Mouse (Mus musculus) urinary bladder, adult 18-20 months (tissue): Measurements from ENCODE around the gene Dnm3.

Experiments
- DNase-seq, 2 experiments: peaks; one replicate each; pipeline ENCODE4 v3.0.0; 2022; ENCODE audit warnings: low spot score in 2 of 2, mixed read lengths in 2 of 2

Dnm3 gene

DNA sequence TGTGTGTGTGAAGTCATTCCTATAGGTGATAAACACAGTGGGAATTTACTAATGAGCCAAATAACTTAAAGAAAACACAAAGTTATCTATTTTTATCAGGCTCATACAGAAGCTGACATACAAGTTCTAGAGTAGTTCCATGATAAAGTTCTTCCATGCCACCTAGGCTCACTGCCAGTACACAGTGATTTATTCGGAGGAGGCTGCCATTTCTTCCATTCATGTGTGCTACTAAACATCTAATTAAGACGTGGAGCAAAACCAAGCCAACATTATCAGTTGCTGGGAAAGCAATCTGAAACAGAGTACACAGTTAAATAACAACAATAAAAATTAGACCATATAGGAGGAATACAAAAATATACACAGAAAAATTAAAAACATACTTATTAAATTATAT is 150.2 kb downstream of the Dnm3 start:
- no peak for DNase-seq

DNA sequence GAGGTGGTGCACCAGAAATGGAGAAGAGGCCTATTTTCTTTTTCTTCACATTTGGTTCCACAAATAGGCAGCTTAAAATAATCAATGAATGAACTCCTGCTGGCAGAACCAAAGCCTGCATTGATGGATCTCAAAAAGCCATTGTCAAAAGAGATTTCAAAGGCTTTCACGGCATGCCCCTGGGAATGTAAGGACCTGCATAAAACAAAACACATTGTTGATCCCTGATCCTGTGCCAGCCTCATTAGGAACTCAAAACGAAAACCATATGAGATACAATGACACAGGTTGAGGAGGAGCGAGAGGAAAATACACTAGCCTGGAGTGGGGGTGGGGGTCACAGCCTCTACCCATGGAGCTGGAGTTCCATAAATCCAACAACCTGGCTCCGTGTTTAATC is 153.4 kb downstream of the Dnm3 start:
- no peak for DNase-seq

DNA sequence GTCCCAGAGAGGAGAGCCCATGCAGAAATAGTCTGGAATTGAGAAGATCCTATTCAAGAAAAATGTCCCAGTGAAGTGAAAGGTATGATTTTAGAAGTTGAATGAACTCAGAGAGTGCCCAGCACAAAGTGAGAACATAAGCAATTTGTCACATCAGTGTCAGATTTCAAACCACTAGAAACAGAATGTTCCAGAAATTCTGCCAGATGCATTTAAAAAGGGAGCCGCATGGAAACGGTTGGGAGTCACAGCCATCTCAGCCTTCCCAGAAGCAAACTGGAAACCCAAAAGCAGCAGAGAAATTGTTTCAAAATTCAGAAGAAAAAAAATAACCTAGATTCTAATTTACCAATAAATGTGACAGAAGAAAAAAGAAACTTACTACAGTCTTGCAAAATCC is 154.7 kb downstream of the Dnm3 start:
- DNase-seq, result no peak

DNA sequence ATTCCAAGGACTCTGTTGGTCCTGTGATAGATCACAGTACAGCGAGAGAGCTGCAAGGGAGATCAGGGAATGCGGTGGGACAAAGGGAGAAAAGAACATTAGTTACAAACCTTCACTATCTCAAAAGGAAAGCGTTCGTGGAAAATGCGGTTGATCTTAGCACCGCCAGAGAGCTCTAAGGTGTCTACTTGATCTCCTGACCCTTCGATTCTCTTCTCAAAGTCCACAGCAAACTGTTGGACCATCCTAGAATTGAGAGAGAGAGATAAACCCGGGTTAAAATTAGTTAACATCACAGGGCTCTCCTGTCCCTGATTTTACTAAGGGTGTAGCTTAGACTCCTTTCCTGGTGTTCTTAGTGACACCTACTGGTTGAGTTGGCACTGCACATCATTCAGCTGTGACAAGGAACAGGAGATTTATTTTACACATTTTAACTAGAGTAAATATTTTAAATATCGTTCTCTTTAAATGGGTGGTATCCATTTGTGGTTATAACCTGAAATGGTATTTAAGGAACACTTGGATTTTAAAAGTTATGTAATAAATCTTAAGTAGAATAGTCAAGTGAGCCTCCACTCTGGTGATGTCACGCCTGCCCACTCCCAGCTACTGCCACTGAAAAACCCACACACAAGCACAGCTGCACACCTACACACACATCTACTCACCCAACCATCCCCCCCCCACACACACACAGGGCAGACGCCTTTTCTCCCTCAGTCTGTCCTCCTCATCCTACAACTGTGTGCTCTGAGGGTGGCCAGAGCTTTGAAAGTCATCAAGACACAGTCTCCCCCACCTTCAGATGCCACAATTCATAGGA is 164.2 kb downstream of the Dnm3 start:
- no peak for DNase-seq

DNA sequence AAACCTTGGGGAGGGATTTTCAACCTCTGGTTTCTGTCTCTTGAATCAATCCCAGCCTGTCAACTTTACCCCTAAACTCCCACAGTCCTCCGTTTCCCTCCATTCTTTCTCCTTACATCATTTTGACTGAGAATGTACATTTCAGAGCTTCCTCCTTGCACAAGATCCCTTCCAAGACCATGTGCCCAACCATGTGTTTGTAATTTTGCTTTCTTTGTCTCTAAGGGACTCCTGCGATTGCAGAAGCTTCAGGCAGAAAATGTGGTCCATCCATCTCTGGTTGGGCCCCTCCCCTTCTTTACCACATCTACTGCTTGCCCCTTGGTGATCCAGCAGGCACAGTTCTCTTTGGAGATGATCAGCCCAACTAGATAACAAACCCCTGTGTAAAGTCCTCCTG is 165.2 kb downstream of the Dnm3 start:
- DNase-seq, result no peak

DNA sequence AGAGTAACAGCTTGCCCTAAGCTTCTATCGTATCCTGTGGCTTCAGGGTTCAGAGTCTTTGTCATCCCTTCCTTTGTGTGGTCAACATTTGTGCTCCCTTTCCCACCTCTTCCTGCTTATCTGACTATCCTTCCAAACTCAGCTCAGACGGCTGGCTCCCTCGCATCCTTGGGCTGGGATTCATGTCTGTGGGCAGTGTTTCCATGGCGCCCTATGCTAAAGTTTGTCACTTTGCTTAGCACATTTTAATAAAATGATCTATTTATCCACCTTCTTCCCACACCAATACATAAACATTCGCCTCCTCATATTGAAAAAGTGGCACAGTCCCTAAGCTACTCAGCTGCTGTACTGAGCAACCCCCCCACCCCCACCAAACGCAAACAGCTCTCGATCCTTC is 165.7 kb downstream of the Dnm3 start:
- DNase-seq, result no peak

DNA sequence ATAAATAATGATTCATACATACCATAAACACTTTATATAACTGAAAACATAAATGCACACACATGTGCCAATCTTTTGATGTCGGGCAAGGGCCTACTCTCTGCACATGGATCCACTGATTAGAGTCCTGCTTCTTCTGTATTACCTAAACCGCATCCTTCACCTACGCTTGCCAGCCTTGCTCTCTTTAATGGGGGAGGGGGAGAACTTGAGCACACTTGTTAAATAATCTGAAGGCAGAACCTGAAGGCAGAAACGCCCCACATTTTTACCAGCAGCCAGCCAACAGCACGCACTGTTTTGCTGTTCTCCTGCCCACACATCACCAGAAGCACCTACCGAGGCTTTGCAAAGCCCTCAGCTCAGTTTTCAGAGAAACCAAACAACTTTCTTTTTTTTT is 172.6 kb downstream of the Dnm3 start:
- DNase-seq, result no peak

DNA sequence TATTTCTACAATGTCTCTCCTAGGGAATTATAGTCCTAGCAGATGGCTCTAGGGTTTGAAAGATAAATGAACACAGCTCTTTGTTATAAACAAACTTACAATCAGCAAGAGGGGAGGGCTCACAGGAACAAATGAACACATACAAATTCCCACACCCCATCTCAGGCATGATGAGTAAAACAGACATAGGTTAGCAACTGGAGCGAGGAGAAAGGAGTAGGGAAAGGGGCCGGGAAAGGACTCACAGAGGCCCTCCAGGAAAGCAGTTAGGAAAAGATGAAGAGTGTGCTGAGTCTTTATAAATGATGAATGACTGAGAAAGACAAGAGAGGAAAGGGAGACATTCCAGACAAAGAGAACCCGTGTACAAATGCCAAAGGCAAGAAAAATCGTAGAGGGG is 175.4 kb downstream of the Dnm3 start:
- DNase-seq, result no peak

DNA sequence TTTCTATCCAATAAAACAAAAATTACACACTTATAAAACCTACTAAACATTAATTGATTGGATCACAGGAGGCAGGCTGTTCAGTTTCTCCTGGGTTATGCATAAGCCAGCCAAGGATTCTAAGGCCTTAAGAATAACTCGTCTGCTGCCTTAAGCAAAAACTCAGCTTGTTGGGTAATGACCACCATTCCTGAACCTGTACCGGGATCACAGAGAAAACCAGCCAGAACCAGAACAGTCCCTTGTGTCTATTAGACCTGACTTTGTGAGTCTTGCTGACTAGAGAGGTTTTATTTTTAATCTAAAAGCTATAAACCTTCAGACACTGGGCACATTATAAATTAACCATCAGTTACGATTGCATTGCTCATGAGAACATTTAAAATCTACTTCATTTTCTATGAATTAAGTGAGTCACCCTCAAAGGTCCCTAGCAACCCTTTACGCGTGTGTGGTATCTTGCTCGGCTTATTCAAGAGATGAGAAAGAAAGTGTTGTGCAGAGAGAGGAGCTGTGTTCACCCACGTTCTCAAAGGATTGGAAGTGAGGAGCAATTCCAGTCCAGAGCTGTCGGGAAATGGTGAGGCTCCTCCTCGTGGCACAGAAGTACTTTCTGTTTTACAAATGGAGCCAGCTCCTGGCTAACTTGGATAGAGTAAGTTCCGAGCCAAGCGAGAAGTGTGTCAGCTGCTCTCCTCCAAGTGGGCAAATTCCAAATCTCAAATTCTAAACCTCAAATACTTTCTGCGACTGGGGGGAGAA is 178.1 kb downstream of the Dnm3 start:
- DNase-seq, result peak in 1 of 2 experiments; percentile 11

DNA sequence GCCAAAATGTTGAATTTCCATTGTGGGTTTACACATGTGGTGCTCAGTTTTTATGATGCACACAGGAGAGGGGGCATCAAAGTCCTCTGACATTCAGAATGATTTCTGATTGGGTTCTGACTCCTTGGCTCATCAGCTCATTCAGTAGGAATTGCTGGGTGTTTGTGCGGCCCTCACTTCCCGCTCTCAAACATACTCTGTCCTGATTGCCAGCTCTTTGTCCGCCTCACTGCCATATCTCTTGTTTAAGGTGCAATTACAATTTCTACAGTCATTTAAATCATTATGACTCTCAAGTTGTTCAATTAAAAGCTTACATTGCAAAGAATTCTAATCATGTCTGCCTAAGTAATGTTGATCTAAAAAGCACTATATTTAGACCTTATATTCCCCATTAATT is 179.3 kb downstream of the Dnm3 start:
- DNase-seq, result no peak

DNA sequence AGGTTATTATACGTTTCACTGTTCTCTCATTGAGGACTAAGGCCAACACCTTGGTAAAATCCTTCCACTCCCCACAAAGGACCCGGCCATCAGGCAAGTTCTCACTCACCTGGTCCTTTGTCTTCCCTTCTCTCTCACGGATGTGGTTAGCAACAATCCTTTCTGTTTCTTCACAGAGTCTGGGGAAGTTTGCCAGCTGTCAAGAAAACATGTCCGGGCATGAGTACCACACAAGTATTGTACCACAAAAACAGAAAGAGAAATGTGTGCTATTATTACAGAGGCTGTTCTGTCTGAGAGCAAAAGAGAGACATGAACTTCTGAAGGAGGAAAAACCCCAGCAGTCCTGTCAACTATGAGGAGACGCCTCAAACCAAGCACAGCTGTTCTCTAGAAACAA is 182.4 kb downstream of the Dnm3 start:
- DNase-seq, result peak; percentile 19 to 50

DNA sequence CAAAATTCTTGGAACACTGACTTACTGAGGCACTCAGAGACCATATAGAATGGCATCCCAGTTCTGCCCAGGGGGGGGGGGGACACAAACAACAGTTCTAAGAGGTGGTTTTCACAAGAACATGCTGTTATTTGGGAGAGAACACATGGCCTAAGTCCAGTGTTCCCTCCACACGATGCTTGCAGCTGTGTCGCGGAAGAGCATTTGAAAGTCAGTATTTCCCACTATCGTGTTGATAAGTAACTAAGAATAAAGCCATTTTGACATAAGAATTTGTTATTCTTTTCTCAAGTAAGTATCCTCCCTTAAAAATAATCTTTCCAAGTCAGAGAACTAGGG is 183.3 kb downstream of the Dnm3 start:
- DNase-seq, result no peak

DNA sequence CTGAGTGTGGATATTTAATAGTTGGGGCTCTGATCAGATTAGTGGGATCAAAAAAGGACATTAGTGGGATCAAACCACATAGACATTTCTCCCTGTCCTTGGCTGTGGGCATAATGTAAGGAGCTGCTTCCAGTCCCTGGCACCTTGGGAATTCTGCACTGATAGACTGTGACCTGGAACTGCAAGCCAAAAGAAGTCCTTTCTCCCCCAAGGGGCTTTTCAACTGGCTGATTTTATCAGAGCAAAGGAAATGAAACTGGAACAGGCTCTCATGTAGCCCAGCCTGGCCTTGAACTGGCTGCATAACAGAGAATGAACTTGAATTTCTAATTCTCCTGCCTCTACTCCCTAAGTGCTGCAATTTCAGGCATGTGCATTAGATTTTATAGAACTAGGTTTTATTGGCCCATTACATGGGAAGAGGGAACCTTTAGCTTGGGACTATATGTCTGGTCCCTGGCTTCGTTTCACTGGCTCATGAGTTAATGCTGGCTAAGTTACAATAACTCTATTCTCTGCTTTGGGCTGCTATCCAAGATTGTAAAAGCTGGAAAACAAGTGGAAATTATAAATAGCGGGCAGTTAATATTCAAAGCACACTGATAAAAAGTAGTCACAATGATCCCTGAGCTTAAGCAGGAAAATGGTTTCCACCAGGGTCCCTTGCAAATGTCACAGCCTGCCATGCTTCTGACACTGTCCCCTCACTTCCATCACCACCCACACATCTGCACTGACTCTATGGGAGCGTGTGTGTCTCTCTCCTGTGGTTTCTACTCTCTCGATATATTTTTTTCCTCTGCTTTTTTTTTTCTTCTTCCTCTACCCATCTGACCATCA is 183.9 kb downstream of the Dnm3 start:
- DNase-seq, result no peak

DNA sequence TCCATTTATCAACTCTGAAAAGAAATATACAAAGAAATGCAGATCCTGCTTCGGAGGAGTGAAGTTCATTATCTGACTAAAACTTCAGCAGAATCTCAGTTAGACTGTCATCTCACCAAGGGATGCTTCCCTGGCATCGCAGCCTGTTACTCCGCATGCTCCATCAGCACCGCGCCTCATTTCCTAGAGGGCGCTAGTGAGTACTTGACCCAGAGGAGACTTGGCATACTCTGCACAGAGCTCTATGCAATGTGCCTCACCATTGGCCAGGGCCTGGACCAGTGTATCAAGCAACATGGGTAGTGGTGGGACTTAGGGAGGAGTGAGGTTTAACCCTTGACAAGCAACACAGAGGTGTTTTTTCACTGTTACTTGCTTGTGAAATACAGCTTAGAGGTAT is 190.9 kb downstream of the Dnm3 start:
- DNase-seq, result no peak

DNA sequence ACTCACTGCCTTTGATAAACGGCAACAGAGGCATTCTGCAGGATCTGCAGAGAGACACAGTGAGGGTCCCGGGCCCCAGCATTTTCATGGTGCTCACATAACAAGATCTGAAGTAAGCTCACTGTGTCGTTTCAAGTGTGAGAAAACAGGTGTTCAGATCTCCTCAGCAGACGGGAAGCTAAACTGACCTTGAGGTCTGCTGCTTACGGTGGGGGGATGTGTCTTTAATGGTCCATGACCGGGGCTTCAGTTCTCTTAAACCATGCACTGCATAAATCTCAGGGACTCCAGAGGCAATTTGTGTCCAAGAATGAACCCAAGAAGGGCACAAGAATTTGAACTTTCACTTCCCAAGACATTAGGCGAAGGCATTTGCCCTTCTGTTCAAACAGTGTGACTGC is 195.9 kb downstream of the Dnm3 start:
- DNase-seq, result no peak

DNA sequence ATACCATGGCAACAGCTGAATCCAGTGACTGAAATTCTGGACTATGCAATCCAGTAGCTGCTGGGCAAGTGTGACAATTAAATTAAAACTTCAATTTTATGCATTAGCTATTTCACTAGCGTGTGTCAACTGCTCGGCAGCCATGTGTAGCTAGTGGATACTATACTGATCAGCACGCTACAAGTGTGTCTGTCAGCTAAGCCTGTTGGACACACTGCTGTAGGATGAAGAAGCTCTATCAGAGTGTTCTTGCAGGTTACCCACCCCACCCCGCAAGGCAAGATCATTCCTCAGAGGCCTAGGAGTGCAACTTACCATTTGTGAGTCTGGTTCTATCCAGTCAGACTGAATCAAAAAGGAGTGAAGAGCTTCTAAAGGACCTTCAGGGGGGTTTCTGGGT is 197.8 kb downstream of the Dnm3 start:
- no peak for DNase-seq

DNA sequence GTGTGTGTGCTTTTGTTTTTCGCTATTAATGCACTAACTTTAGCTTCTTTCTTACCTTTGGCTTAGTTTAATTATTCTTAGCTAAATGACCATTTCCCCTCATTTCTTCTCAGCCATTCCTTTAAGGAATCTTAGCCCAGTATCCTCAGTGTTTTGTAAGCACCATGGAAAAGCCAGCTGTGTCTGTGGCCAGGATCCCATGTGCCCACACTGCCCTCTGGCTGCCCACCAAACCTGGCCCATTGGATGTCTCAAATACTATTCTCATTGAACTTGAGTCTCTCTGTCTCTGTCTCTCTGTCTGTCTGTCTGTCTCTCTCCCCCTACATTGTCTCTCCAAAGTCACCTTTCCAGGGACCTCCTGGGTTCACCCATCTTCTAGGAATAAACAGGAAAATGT is 201.8 kb downstream of the Dnm3 start:
- peak in 1 of 2 experiments; percentile 2 for DNase-seq

DNA sequence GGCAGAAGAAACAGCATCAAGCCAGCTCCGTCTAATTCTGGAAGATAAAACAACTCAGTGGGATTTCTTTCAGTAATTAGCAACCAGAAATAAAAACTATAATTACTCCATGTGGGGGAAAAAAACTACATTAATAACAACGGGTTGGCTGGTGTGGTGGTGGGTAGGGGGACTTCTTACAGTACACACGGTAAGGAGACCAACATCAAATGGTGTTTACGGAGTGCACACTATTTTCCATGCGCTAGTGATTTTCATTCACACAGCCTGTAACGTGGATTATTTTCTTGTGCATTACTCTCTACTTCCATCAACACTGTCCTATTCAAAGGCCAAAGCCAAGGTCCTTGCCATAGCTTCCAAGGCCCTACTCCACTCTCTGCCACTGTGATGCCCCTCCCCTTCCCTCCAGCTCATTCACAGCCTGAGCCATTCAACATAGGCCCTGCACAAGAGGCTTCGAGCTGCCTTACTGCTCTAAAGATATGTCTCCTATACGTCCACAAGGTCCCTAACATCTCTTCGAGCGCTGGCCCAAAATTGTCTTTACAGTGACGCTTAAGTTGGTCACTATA is 203.1 kb downstream of the Dnm3 start:
- DNase-seq, result no peak

DNA sequence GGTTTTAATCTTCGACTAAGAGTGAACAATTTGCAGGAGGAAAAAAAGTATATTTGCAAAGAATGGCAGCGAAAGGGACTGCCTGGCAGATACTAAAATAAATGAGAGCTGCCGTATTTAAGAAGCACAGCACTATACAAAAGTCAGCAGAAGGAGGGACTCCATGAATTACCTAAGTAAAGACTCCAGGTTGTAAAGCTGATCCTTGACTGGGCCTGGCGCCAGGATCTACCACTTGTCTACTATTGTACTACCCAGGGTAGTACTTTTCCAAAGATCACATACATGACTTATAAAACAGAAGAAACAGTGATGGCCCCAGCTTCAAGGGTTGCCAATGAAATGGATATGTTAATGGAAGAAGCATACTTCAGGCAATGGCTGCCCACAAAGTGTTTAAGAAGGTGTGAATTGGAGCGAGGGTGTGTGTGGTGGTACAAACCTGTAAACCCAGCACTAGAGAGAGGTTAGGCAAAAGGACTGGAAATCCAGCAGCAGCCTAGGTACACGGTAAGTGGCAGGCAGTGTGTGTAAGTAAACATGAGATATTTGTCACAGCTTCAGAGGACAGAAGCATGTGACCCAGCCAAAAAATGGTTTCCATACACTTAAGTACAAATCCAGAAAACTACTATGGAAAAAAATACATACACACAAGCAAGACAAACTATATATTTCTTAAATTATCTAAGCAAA is 220.8 kb downstream of the Dnm3 start:
- no peak for DNase-seq

DNA sequence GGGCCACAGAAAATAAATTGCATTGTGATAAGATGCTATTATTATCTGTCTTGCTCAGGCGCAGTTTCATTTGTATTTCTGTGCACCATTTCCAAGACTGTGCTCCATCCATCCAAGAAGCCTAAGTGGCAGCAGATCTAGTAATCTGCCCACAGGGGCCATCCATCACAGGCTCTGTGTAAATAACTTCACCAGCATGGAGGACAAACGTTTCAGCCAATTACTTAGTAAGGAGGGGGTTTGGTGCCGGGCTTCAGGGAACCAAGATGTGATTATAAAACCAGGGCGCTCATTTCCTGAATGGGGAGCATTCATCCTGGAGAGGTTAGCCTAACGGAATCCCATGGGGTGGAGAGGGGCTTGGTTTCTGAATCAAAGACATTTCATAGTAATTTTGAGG is 222.9 kb downstream of the Dnm3 start:
- no peak for DNase-seq

DNA sequence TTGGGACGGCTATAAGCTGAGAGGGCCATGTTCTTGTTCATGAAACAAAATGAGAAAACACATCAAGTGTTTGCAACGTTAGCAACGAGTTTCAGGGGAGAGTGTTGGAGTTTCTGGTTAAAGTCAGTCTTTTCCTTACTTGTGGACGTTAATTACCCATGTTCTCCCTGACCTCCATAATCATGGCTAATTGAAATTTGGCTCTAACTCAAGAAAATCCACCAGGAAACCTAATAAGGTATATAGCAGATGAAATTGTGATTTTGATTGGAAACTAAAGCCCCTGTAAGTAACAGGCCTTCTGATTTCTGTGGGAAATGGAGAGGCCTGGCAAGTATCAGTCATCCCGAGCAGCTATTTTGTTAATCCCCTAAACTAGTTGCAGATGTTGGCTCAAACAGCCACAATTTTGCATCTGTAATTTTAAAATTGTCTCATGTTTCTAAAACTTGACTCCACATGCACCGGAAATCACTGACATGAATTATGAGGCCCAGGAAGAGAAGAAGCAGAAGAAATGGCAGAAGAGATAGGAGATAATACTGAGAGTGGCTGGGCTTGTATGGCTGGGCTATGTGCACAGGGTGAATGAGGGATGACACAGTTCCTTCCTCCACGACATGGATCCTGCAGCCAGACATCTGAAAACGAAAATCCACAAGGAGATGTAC is 223.7 kb downstream of the Dnm3 start:
- no peak for DNase-seq
